Mouse (Mus musculus): ENCODE results near the gene Sema6d. TPM values are rescaled to one million over a fixed set of nuclear protein-coding genes. Genes with fewer than 3 reads are reported as not detected.

Gene Sema6d
- total RNA-seq, 2 experiments from 2014 or later = 18.8 to 18.9 TPM

DNA sequence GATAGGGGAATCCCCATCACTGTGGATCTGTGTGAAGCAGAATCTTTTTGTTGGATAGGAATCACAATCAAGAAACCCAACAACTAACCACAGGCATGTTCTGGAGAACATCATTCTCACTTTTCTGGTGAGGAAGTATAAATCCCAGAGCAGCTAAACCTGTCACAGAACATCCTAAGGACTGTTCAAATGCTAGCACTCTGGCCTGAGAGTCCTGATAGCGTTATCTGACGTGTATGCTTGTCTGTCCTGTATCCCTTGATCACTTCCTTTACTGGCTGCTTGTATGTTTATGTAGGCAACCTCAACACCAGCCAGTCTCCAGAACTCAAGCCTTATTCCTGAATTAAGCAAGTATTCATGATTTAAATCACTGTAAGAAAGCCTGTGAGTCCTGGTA is 281.6 kb downstream of the Sema6d start:
- intact Hi-C loops (cut with DNase I) = loop anchor here (5.0 kb wide), 1 partner anchor 181 kb away; no protein-coding TSS in a partner anchor
- no peak for DNase-seq (ENCODE audit: low spot score)

DNA sequence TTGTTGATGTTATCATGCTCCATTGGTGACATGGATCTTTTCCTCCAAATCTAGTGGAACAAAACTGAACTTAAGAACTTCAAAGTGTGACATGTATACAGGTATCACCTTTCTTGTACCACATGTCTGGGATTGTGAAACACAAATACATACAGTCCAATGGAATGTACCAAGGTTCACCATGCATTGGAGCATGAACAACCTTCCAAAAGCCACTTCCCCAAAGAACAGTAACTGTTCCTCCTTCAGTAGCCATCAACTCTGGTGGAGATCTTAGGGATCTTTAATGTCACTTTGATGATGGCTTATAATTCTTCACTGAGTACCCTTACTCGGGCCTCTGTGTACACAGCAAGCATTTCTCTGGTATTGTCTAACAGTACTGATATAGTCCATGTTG is 295.3 kb downstream of the Sema6d start:
- intact Hi-C loops (cut with DNase I) = no loop called here

DNA sequence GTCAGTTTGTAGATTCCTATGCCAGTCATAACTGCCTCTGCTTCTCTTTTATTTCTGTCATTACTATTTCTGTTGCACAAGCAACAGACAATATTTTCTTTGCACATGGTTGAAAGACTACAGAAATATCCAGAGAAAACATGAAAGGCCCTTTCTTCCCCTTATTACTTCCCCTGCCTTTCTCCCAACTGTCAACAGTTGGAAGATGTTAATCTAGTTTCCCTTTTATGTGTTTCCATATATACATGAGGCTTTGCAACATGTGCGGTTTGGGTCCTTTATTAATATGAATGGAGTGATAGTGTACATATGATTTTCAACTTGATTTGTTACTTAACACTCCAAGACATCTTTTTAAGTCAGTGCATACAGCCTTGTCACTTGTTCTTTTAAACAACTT is 296.0 kb downstream of the Sema6d start:
- DNase-seq (ENCODE audit: low spot score) = no peak
- intact Hi-C loops (cut with DNase I) = no loop called here

More for the DNA sequence above, 295.3 kb downstream of the Sema6d start:
- DNase-seq (ENCODE audit: low spot score) = no peak

DNA sequence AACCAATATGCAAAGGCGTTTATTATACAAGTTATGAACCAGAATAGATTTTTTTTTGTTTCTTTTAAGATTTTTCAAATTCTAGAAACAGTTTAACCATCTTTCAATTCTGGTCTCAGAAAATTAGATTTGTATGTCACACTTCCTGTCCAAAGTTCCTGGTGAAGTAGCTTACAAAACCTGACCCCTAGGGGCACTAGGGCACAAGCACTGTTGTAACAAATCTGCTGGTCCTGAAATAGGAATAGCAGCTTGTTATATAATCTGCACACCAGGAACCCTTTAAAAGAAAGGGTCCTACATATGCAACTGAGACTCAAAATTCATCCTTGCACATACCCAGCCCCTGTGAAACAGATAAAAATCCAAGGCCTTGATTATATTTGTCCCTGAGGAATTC is 298.5 kb downstream of the Sema6d start:
- no peak for DNase-seq (ENCODE audit: low spot score)
- intact Hi-C loops (cut with DNase I) = no loop called here

DNA sequence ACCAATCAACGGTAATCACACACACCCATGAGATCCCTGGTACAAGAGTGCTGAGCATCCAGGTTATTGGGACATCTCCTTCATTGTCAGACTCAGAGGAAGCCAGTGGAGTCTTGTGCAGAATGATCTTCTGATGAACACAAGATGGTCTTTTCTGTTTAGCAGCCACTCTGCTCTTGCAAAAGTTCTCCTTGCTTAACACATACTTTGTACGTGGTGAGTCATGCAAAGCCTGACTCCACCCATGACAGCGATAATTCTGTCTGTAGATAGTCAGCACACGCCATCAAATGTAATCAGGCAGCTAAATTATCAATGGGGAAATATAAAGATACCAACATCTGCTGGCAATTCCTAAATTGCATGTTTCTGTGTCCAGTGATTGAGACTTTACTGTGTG is 307.0 kb downstream of the Sema6d start:
- intact Hi-C loops (cut with DNase I) = no loop called here

DNA sequence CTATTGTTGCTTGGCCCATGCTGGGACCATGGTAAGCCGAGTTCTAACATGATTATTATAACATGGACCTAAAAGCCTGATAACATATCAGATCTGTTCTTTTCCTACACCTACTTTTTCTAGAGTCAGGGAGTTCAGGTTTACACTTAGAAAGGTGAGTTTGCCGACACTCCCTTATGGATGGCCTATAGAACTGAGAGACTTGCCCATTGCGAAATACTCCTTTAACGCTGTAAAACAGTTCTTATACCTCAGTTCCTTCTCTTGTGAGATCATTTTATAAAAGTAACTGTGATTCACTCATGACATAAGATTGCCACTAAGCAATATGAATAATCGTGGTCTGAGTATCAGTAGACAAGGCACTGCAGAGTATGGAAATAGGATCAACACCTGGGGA is 307.5 kb downstream of the Sema6d start:
- intact Hi-C loops (cut with DNase I) = no loop called here
- no peak for DNase-seq (ENCODE audit: low spot score)

More for the DNA sequence above, 307.0 kb downstream of the Sema6d start:
- no peak for DNase-seq (ENCODE audit: low spot score)

DNA sequence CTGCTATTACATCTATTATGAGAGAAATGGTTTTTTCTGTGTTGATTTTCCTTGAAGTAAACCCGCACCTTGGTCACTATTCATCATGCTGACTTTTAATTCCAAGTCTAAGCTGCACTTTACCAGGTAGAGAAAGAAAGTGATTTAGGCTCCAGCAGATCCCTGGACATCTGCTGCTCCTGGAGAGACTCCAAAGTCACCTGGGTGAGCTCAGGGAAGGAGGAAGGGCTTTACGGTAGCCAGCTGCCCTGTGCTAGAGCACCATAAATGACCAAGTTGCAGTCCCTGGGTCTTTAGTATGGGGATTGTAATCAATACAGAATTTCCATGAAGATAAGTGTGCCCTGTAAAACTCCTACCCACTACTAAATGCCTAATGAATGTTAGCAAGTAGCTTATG is 309.8 kb downstream of the Sema6d start:
- DNase-seq (ENCODE audit: low spot score) = no peak
- intact Hi-C loops (cut with DNase I) = no loop called here

DNA sequence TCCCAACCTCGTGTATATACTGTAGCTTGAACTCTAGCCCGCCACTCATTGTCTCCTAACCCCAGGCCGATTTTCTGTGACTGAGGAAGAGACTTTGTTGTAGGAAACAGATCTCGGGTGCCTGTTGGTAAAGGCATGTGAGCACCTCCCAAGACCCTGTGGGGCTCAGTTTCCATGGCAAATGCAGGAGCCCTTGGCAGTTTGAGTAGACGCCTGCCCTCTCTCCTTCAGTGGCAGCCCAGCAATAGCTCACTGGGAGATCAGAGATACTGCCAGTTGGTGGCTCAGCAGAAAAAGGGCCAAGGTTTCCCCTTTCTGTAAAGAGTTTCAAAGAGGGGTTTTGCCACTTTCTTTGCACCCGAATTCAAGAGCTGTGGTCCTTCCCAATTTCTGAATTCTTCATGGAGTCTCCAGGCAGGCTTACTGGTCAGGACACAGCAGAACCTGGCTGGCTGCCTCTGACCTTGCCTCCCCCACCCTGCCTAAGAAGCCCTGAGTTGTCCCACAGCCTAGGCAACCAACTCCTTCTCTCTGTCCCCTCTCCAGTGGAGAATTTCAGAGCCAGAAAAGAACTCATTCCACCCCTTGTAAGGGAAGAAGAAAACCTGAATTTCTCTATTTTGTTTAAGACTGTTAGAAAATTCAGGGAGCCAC is 312.1 kb downstream of the Sema6d start:
- intact Hi-C loops (cut with DNase I) = no loop called here
- DNase-seq (ENCODE audit: low spot score) = no peak

DNA sequence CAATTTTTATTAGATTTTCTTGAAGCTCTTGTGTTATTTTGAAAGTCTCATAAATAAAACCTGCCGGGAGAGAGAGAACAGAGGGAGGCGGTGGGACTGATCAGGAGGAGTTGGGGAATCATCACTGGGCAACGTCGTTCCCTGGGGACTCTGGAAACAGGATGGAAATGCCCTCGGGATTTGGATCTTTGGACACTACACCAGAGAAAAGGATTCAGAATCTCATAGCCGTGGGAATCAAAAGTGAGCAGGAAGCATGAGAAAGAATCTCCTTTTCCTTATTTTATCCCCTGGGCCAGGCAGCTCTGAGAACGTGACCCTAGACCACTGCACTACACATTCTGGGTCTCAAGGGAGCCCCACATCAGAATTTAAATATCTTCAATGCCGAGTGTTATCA is 313.8 kb downstream of the Sema6d start:
- intact Hi-C loops (cut with DNase I) = no loop called here
- no peak for DNase-seq (ENCODE audit: low spot score)

DNA sequence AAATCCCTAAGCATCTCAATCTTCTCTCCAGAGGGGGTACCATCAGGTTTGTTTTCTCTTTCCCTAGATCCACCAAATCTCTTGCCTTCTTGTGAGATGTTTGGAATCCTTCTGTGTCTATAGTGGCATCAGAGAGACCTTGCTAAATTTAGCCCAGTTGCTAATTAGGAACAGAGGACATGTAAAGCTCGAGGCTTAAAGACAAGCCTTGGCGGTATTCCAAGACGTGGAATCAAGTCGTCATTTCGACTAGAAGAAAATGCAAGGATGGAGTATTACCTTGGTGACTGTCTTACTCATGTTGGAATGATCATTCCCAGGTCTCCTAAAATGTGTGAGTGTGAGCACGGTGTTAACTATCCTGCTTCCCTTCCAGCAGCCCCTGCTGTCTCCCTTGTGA is 314.2 kb downstream of the Sema6d start:
- DNase-seq (ENCODE audit: low spot score) = no peak
- intact Hi-C loops (cut with DNase I) = no loop called here

DNA sequence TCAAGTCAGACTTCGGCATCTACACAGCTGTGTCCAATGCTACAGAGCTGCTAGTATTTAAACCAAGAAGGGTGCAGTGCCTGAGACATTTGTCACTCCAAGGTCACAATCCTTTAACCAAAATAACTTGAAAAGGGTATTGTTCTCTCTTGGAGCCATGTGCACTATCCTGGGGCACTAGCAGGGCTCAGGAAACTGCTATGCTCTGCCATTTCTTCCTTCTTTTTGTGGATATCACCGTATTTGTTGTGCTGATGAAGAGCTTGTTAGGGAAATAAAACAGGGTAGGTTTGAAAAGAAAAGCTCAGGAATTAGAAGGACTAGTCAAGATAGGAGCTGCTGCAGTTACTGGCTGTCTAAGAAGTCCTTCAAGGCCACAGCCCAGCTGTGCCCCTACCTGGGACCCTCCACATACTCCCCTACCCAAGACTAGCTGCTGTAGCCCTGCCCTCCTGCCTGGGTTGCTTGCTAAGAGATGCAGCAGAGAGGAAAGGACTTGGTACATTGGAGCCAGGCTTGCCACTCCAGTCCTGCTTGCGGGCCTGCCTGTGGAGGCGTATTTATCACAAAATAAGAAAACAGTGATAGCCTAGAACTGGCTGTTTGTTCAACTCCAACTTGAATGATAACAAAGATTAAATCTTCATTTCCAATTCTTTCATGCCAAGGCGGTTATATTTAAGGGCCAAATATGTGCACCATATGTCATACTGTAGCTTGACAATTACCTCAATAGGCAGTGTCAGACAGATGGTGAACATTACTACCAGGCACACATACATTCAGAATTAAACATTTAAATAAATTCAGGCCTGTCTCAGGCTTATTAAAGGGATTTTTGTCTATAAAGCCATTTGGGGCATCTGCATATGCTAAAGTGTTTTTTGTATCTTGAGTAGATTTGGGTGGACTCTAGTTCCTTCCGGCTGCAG is 315.1 kb downstream of the Sema6d start:
- intact Hi-C loops (cut with DNase I) = no loop called here

DNA sequence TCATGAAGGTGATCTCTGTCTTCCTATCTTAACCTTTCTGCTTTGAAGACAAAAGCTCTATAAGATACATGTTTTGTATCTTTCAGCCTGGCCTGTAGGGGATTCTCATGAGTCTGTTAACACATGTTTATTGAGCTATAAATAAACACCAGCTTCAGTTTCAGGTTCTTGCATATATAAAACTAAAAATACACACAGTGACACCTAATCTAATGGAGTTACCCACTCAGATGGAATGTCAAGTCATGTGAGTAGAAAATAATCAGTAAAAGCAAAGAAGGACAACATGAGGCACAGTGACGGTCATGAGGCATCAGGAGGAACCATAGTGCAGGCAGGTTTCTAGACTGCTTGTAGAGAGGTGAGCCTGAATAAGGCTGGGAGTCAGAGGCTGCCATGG is 319.2 kb downstream of the Sema6d start:
- no peak for DNase-seq (ENCODE audit: low spot score)
- intact Hi-C loops (cut with DNase I) = no loop called here

More for the DNA sequence above, 315.1 kb downstream of the Sema6d start:
- DNase-seq (ENCODE audit: low spot score) = no peak

DNA sequence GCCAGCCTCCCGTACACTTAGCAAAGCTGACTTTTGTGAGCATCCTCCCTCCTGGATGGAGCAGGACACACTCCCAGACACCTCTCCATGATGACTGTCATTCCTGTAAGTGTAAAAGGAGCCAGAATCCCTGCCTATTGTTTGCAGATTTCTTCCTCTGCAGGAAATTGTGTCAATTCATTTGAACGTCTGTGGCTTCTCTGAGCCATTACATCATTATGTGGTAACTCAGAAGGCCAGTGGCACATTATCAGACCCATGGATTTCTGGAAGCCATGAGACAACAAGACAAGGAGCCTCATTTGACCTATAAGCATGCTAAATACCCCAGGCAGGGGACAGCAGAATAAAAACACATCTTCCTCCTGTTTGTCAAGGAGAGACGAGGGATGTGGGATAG is 327.0 kb downstream of the Sema6d start:
- no peak for DNase-seq (ENCODE audit: low spot score)
- intact Hi-C loops (cut with DNase I) = no loop called here

DNA sequence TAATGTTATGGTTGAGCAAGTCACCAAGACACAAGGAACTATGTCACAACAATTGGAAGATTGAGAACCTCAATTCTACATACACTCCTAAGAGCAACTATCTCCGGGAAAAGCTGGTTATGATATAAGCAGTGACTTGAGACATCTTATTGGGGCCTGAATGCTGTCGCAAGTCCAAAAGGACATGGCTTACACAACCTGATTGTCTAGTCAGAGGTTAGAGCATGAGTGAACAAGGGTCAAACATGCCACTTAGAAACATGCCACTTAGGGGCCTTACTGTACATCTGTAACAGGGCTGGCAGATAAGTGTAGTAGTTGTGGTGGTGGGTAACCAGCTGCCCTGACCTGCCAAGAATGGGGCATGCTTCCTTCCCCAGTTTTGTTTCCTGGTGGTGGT is 328.6 kb downstream of the Sema6d start:
- intact Hi-C loops (cut with DNase I) = no loop called here
- DNase-seq (ENCODE audit: low spot score) = no peak

DNA sequence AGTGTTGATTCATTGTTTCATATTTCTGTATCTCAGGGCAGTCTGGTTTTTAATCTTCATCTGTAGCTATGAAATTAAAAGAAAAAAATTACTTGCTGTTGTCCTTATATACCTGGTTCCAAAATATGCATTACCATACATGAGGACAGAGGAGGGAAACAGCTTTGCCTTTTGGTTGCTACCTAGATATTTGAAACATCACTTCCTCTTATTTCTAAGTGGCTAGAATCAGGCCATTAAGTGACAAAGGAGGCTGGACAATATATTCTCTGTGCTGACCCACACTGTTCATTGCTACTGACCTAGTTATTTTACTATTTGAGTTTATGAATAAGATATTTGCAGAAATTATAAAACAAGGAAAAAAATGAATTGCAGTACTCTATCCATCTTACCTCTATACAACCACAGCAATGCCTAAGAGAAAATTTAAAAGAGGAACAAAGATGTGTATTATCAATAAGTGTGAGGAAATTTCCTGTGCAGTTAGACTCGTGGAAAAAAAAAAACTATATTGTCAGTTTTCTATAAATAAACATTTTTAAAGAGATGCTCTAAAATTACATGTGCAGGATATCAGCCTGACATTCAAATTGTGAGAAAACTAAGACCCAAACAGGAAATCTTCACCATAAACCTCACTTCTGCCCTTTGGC is 330.5 kb downstream of the Sema6d start:
- intact Hi-C loops (cut with DNase I) = no loop called here
- no peak for DNase-seq (ENCODE audit: low spot score)

DNA sequence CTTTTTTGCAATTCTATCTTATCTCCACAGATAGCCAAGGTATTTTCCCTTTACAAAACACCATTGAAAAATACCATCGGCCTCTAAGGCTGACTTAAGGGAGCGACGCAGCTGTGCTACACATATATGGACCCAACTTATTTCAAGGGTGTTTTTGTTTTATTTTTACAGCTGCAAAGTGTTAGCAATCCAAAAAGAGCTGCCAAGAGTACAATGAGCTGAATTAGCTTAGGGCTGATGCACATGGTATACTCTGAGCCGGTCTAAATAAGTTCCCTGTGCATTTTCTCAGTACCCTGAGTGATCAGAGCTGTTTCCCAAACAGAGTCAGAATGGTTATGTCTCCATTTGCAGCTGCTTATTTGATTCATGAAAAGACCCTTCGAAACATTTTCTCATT is 340.0 kb downstream of the Sema6d start:
- no peak for DNase-seq (ENCODE audit: low spot score)
- intact Hi-C loops (cut with DNase I) = no loop called here

DNA sequence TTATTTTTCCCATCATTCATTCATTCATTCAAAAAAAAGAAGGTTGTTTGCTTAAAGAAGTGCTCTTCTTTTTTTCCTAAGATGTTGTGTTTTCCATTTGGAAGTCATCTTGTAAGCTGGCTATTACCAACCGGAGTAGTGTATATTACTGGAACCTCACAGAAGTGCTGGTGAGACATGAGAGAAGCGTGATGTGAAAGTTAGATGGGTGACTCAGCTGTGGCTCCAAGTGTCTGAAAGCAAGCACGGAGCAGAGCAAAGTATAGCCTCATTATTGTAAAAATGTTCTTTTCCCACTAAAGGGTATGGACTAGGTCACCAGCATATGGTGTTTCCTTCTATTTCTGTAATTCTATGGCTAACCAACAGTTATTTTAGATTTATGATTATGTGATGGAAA is 340.9 kb downstream of the Sema6d start:
- intact Hi-C loops (cut with DNase I) = no loop called here
- DNase-seq (ENCODE audit: low spot score) = no peak

DNA sequence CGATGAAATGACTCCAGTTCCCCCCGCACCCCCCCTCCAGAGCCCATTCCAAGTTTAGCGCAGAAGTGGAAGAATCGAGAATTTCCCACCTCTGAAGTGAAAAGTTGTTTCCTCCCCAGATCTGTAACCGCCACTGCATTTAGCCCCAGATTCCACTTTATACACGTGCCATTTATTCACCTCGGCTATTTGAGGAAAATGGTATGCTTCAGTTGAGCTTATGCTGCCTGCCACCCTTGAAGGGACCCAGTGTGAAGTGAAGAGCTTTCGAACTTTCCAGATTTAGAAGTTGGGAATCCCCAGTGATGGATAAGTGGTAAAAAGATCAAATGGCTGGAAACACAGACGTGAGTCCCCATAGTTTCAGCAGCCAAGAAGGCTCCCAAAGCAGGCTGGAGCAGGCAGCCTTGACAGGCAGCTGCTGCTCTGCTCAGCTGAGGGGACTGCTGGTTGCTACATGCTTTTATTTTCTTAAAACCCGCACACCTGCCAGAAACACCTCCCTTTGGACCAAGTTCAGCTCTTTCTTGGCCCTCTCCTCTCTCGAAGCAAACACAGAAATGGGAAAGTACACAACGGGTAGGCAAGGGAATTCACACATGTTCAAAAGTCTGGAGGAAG is 345.7 kb downstream of the Sema6d start:
- intact Hi-C loops (cut with DNase I) = no loop called here
- DNase-seq (ENCODE audit: low spot score) = no peak

DNA sequence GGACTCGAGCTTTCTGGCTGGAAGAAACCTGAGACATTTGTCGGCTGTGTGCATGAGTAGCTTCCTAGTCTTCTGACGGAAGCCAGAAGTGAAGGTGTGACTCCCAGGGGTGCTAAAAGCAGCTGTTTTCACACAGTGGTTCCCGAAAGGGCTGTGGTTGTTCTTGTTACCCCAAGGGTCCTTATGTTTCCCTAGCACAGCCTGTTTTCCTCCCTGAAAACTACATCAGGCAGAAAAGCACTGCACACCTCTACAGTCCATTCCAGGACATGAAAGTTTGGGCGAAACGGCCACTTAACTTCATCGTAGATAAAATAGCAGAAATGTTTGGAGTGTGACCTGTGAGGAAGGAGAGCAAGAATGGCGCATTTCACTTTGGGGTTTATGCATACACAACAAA is 346.9 kb downstream of the Sema6d start:
- no peak for DNase-seq (ENCODE audit: low spot score)
- intact Hi-C loops (cut with DNase I) = no loop called here

DNA sequence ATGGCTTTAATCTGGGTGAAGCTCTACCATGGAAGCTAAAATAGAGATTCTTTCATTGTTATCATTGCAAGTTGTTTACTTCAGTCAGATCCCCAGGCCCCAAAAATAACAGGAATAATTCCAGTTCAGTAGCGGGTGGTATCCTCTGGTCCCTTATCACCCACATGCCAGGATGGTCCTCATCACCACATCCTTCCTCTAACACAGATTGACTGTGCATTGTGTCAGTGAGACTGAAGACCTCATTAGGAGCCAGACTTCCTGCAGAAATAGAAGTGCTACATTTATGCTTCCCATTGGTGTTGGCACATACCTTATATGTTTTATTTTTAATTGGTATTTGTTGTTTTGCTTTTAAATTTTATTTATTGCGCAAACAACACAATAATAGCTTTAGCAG is 354.4 kb downstream of the Sema6d start:
- intact Hi-C loops (cut with DNase I) = no loop called here

More for the DNA sequence above, 354.4 kb downstream of the Sema6d start:
- DNase-seq (ENCODE audit: low spot score) = no peak
